Mouse (Mus musculus): ENCODE measurements around the gene Pank2. TPM values are rescaled to one million over a fixed set of nuclear protein-coding genes. Genes with fewer than 3 reads are reported as not detected.
"Not testable (repeated sequence)": the region's sequence is repeated elsewhere in the genome, so short reads cannot be mapped to it uniquely, and the experiment has no call there.

The Pank2 gene
- polyA plus RNA-seq, 1 experiment from 2014 or later: 17.2 TPM

GRCm38 (mm10) chr2:131296746-131297261 lies 34.5 kb downstream of the Pank2 start:
- WGBS (ENCODE audit: insufficient replicate concordance): 87% methylated on average over 2 of the region's 2 CpGs

DNA sequence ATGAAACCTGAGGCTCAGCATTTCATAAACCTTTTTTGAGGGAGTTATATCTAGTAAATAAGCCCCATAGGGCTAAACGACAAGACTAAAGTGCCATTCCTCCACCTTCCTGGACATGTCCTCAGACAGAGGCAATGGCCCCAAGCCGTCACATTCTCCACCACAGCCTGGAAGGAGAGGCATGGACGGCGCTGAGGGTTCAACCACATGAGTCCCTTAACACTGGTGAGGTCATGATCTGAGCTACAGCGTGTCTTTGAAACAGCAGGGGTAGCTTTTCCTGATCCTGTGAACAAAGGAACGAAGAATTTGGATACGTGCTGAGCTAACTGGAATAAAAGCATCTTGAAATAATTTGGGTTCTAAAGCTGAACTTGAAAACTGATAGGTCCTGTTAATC lies 36.4 kb downstream of the Pank2 start:
- not testable (repeated sequence) for H3K9ac ChIP-seq (replicated peaks); H3K9me3 ChIP-seq (ENCODE audit: low read length); H3K27me3 ChIP-seq (ENCODE audit: insufficient read depth, low read length); H3K4me2 ChIP-seq (ENCODE audit: low read depth, low read length); H3K27ac ChIP-seq (ENCODE audit: low read depth); H3K4me3 ChIP-seq (ENCODE audit: low read depth, low read length); DNase-seq; ATAC-seq; H3K4me1 ChIP-seq (ENCODE audit: insufficient read depth)
- 84% methylated on average over 7 of the region's 7 CpGs for WGBS (ENCODE audit: insufficient replicate concordance)
- H3K36me3 ChIP-seq (replicated peaks; ENCODE audit: insufficient read depth, low read length): peaks cover 46% of the 10 kb centered on the region

More at GRCm38 (mm10) chr2:131296746-131297261, 34.5 kb downstream of the Pank2 start:
- no peak overlapping the region for H3K4me2 ChIP-seq (ENCODE audit: low read depth, low read length)
- DNase-seq (no peak), ATAC-seq (no peak)
- no peaks in the 10 kb centered on the region for H3K4me1 ChIP-seq (ENCODE audit: insufficient read depth)
- no peak overlapping the region for H3K4me3 ChIP-seq (ENCODE audit: low read depth, low read length)
- H3K9me3 ChIP-seq (ENCODE audit: low read length): no peaks in the 10 kb centered on the region
- H3K27me3 ChIP-seq (ENCODE audit: insufficient read depth, low read length): no peaks in the 10 kb centered on the region
- H3K9ac ChIP-seq (replicated peaks): no peak overlapping the region
- H3K36me3 ChIP-seq (replicated peaks; ENCODE audit: insufficient read depth, low read length): peaks cover 64% of the 10 kb centered on the region
- no peak overlapping the region for H3K27ac ChIP-seq (ENCODE audit: low read depth)
- TF ChIP-seq CTCF (IDR thresholded peaks at IDR 0.05; ENCODE audit: low read depth): no peak
- no peak for TF ChIP-seq EP300 (IDR thresholded peaks at IDR 0.05; ENCODE audit: low read depth)

DNA sequence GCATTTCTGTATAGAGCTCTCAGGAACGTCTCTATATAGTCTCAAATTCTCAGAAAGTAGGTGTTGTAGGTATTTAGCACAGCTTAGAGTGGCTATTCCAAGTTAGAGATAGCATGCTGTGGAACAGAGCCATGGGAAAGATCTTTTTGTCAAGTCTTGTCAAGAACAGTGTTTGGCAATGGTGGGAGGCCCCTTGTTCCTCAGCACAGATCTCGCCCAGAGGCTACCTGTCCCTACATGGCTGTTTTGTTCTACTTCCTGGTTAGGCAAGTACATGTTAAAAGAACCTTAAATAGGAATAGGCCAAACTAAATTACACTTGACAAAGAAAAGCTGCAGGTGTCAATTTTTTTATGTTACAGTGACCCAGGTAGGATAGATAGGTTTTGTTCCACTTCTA lies 38.2 kb downstream of the Pank2 start:
- Histone ChIP-seq H3K27me3 (ENCODE audit: insufficient read depth, low read length) (no peaks in the 10 kb centered on the region), H3K4me2 (ENCODE audit: low read depth, low read length) (no peak overlapping the region), H3K4me3 (ENCODE audit: low read depth, low read length) (no peak overlapping the region), H3K4me1 (ENCODE audit: insufficient read depth) (no peaks in the 10 kb centered on the region), H3K27ac (ENCODE audit: low read depth) (no peak overlapping the region), H3K9me3 (ENCODE audit: low read length) (no peaks in the 10 kb centered on the region), H3K36me3 (replicated peaks; ENCODE audit: insufficient read depth, low read length) (peaks cover 31% of the 10 kb centered on the region), H3K9ac (replicated peaks) (no peak overlapping the region)
- ATAC-seq (no peak), DNase-seq (no peak)
- WGBS (ENCODE audit: insufficient replicate concordance): 73% methylated on average over 2 of the region's 2 CpGs
- TF ChIP-seq CTCF (IDR thresholded peaks at IDR 0.05; ENCODE audit: low read depth): no peak
- no peak for TF ChIP-seq EP300 (IDR thresholded peaks at IDR 0.05; ENCODE audit: low read depth)

- Histone ChIP-seq H3K27me3 (ENCODE audit: insufficient read depth, low read length) (no peaks in the 10 kb centered on the region), H3K36me3 (replicated peaks; ENCODE audit: insufficient read depth, low read length) (peaks cover 21% of the 10 kb centered on the region), H3K27ac (ENCODE audit: low read depth) (no peak overlapping the region), H3K9ac (replicated peaks) (no peak overlapping the region), H3K4me2 (ENCODE audit: low read depth, low read length) (no peak overlapping the region), H3K4me1 (ENCODE audit: insufficient read depth) (no peaks in the 10 kb centered on the region), H3K9me3 (ENCODE audit: low read length) (no peaks in the 10 kb centered on the region), H3K4me3 (ENCODE audit: low read depth, low read length) (no peak overlapping the region)
- TF ChIP-seq CTCF (IDR thresholded peaks at IDR 0.05; ENCODE audit: low read depth) (no peak), EP300 (IDR thresholded peaks at IDR 0.05; ENCODE audit: low read depth) (no peak)
- ATAC-seq (no peak), DNase-seq (no peak)
Measured at GRCm38 (mm10) chr2:131301635-131302034, 39.3 kb downstream of the Pank2 start.

DNA sequence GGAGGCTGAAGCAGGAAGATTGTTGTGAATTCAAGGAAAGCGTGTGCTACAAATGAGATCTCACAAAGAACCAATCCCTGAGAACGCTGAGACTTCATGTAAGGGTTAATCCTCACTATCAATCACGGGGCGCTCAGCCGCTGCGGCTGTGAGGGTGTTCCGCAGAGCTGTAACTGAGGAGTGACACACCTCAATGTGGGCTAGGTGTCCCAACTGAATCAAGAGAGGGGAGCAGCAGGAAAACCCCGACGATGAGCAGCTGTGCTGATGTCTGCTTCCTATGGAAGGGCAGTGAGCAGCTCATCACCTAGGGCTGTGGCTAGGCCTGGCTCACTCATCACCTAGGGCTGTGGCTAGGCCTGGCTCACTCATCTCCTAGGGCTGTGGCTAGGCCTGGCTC lies 42.2 kb downstream of the Pank2 start:
- no peaks in the 10 kb centered on the region for H3K9me3 ChIP-seq (ENCODE audit: low read length)
- H3K4me2 ChIP-seq (ENCODE audit: low read depth, low read length): no peak overlapping the region
- H3K9ac ChIP-seq (replicated peaks): no peak overlapping the region
- TF ChIP-seq CTCF (IDR thresholded peaks at IDR 0.05; ENCODE audit: low read depth): no peak
- TF ChIP-seq EP300 (IDR thresholded peaks at IDR 0.05; ENCODE audit: low read depth): no peak
- H3K4me1 ChIP-seq (ENCODE audit: insufficient read depth): no peaks in the 10 kb centered on the region
- 90% methylated on average over 9 of the region's 9 CpGs for WGBS (ENCODE audit: insufficient replicate concordance)
- H3K36me3 ChIP-seq (replicated peaks; ENCODE audit: insufficient read depth, low read length): peaks cover 2% of the 10 kb centered on the region; the same call in 1 of the 2 replicates
- no peaks in the 10 kb centered on the region for H3K27me3 ChIP-seq (ENCODE audit: insufficient read depth, low read length)
- no peak overlapping the region for H3K27ac ChIP-seq (ENCODE audit: low read depth)
- no peak overlapping the region for H3K4me3 ChIP-seq (ENCODE audit: low read depth, low read length)
- DNase-seq: no peak
- ATAC-seq: no peak

GRCm38 (mm10) chr2:131305226-131305625 lies 42.9 kb downstream of the Pank2 start:
- not testable (repeated sequence) for H3K9ac ChIP-seq (replicated peaks); DNase-seq; H3K4me1 ChIP-seq (ENCODE audit: insufficient read depth); H3K9me3 ChIP-seq (ENCODE audit: low read length); H3K27me3 ChIP-seq (ENCODE audit: insufficient read depth, low read length); H3K36me3 ChIP-seq (replicated peaks; ENCODE audit: insufficient read depth, low read length); H3K4me3 ChIP-seq (ENCODE audit: low read depth, low read length); H3K4me2 ChIP-seq (ENCODE audit: low read depth, low read length); ATAC-seq; H3K27ac ChIP-seq (ENCODE audit: low read depth)
- WGBS (ENCODE audit: insufficient replicate concordance): 84% methylated on average over 1 of the region's 1 CpGs

DNA sequence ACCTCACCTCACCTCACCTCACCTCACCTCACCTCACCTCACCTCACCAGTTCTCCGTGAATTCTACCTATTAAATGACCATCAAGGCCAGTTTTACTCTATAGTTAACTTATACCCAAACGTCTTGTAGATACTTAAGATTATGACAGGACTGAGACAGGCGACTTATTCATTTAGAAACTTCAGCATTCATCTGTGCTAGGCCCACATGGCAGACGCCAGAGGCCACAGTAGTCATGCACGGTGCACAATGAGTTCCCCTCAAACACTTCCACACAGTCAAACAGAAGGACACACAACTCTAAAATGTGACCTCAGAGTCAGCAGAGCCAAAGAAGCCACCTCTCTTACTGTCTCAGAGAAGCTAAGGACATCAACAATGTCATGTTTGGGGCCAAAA lies 45.1 kb downstream of the Pank2 start:
- no peaks in the 10 kb centered on the region for H3K36me3 ChIP-seq (replicated peaks; ENCODE audit: insufficient read depth, low read length)
- H3K9ac ChIP-seq (replicated peaks): no peak overlapping the region
- WGBS (ENCODE audit: insufficient replicate concordance): 79% methylated on average over 5 of the region's 5 CpGs
- DNase-seq (no peak), ATAC-seq (no peak)
- TF ChIP-seq EP300 (IDR thresholded peaks at IDR 0.05; ENCODE audit: low read depth) (no peak), CTCF (IDR thresholded peaks at IDR 0.05; ENCODE audit: low read depth) (no peak)
- H3K4me3 ChIP-seq (ENCODE audit: low read depth, low read length): no peak overlapping the region
- H3K9me3 ChIP-seq (ENCODE audit: low read length): no peaks in the 10 kb centered on the region
- H3K4me1 ChIP-seq (ENCODE audit: insufficient read depth): no peaks in the 10 kb centered on the region
- H3K27me3 ChIP-seq (ENCODE audit: insufficient read depth, low read length): no peaks in the 10 kb centered on the region
- H3K27ac ChIP-seq (ENCODE audit: low read depth): no peak overlapping the region
- H3K4me2 ChIP-seq (ENCODE audit: low read depth, low read length): no peak overlapping the region

Data from liver, postnatal 0 days (tissue).